Mouse (Mus musculus) liver, embryonic 16.5 days (tissue): Measurements from ENCODE around the gene Hpse2. TPM values are rescaled to one million over a fixed set of nuclear protein-coding genes. Genes with fewer than 3 reads are reported as not detected.

Source experiments
- ATAC-seq: fragments of 200-750 bp; cut with Nextera tagmentation; 2 replicates; pipeline ENCODE4 v1.8.0; 2017; ENCODE audit warnings: low read depth, mild to moderate bottlenecking, moderate number of reproducible peaks, moderate library complexity
- H3K27ac ChIP-seq: fragments of 300-500 bp; sonication (generic); 2 replicates; pipeline ENCODE4 v1.5.1; 2014; ENCODE audit warnings: mild to moderate bottlenecking, low read length
- H3K27me3 ChIP-seq: fragments of 300-500 bp; sonication (generic); 2 replicates; pipeline ENCODE4 v1.6.1; 2014; ENCODE audit warnings: low read depth, low read length, mixed read lengths; ENCODE audit not compliant: control insufficient read depth, insufficient read depth
- H3K36me3 ChIP-seq: fragments of 300-500 bp; sonication (generic); 2 replicates; pipeline ENCODE4 v1.6.1; 2014; ENCODE audit warnings: mild to moderate bottlenecking; ENCODE audit not compliant: control insufficient read depth, insufficient read depth
- H3K4me1 ChIP-seq: fragments of 300-500 bp; sonication (generic); 2 replicates; pipeline ENCODE4 v1.6.1; 2014; ENCODE audit warnings: low read depth, low read length, mixed read lengths; ENCODE audit not compliant: control insufficient read depth
- H3K4me2 ChIP-seq: fragments of 300-500 bp; sonication (generic); 2 replicates; pipeline ENCODE4 v1.6.1; 2014; ENCODE audit warnings: low read depth, low read length, mixed read lengths
- H3K4me3 ChIP-seq: fragments of 300-500 bp; sonication (generic); 2 replicates; pipeline ENCODE4 v1.5.1; 2014; ENCODE audit warnings: low read depth, mild to moderate bottlenecking, low read length
- H3K9ac ChIP-seq: fragments of 300-500 bp; sonication (generic); 2 replicates; pipeline ENCODE4 v1.6.1; 2014; ENCODE audit warnings: low read depth, low read length
- H3K9me3 ChIP-seq: fragments of 300-500 bp; sonication (generic); replicated peaks from 2 replicates; pipeline ENCODE4 v1.6.1; 2016; ENCODE audit warnings: low read length; ENCODE audit not compliant: control insufficient read depth
- WGBS: fragments of 180-500 bp; shearing (Covaris S2); extraction: QIAGEN DNeasy Blood & Tissue Kit; methylation state at CpG from one replicate; pipeline ENCODE4 v1.1.7; 2014; ENCODE audit not compliant: insufficient replicate concordance; 5-methylcytosine and 5-hydroxymethylcytosine counted together
- polyA plus RNA-seq: library from polyadenylated mRNA; unstranded; fragments of >200 nt; fragmentation: Nextera tagmentation; extraction: Ambion mirVana; gene quantifications from 2 replicates; pipeline ENCODE4 v1.2.1, GENCODE M21; 2015

The Hpse2 gene
- not detected in 2 replicates for polyA plus RNA-seq

DNA sequence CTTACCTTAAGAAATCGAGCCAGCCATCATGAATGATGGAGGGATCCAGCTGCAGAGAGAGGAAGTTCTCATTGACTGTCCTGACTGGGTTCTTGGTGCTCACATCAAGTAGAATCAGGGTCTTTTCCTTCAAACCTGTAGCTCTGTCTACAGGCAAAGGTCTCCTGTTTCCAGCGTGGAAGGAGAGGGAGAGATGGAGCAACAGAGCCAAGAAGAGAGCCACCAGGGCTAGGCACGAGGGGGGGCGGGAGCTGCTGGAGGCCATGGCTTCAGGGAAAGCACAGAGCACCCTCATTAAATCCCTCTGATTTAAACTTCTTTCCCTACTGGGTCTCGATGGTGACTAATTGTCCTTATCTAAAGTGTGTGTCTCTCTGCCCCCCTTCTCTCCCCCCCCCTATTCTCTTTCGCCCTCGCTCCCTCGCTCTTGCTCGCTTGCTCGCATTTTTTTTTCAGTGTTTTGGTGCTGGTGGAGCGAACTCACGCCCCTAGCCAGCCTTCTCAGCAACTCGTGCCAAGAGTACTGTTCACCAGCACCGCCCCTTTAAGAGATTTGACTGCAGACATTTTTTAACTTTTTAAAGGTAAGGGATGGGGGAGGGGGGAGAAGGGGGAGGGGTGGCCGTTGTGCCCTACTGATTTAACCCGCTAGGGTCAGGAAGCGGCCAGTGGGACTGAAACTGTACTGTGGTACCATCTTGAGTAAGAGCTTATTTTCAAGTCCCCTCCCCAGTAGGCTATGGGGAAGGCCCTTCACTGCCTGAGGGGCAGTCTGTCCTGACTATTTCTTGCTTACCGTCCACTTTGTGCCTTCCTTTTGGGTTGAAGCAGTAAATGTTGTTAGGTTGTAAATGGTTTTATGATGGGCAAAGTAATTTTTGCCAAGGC, at the start of gene Hpse2:
TSS of gene Hpse2 (minus strand) at position 339 of the 888 bp plus-strand sequence.
- Histone ChIP-seq H3K36me3 (no peaks in the 10 kb centered on the region), H3K9ac (no peak within 1 kb of the TSS), H3K4me3 (no peak within 1 kb of the TSS), H3K27ac (no peak within 1 kb of the TSS), H3K4me2 (no peak within 1 kb of the TSS), H3K27me3 (peaks cover 54% of the 10 kb centered on the region), H3K4me1 (no peaks in the 10 kb centered on the region), H3K9me3 (no peaks in the 10 kb centered on the region)
- WGBS: 5% methylated on average over 18 of the region's 18 CpGs
- ATAC-seq: no peak

- 73% methylated on average over 24 of the region's 24 CpGs for WGBS
- no peak for ATAC-seq
- Histone ChIP-seq H3K4me3 (no peak overlapping the region), H3K9ac (no peak overlapping the region), H3K4me1 (no peaks in the 10 kb centered on the region), H3K9me3 (no peaks in the 10 kb centered on the region), H3K27ac (no peak overlapping the region), H3K27me3 (no peaks in the 10 kb centered on the region), H3K36me3 (no peaks in the 10 kb centered on the region), H3K4me2 (no peak overlapping the region)
Measured at GRCm38 (mm10) chr19:43427446-43428224, 39.5 kb upstream of the Hpse2 start.

DNA sequence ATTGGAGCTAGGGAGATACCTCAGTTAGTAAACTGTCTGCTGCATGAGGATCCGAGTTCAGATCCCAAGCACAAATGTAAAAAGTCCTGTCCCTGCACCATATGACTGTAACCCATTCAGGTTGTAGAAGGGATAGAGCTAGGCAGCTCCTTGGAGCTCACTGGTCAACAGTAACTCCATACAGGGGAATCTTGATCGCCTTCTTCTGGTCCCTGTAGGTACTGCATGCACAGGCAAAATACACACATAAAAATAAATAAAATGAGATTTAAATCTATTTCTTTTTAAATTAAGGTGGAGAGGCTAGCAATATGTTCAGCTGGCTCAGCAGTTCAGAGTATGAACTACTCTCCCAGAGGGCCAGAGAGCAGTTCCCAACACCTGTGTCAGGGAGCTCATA, 35.9 kb upstream of the Hpse2 start:
- ATAC-seq: no peak

DNA sequence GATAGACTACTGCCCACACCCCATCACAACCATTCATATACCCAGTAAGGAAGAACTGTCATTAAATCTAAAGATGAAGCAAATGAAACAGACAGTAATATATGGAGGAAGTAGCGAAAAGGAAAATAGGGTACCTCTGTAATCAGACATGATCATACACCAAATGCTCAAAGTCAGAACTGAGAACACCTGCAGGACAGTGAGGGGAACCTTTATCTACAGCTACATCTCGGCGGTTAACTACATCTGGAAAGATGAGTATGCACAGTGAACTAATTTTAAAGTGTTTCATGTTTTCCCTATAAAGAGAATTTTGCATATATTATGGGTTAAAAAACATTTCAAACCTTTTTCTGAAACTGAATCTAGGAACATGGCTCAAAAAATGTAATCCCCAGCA, 32.4 kb upstream of the Hpse2 start:
- Histone ChIP-seq H3K27ac (no peak overlapping the region), H3K9ac (no peak overlapping the region), H3K4me1 (no peaks in the 10 kb centered on the region), H3K4me2 (no peak overlapping the region), H3K36me3 (no peaks in the 10 kb centered on the region), H3K4me3 (no peak overlapping the region), H3K27me3 (no peaks in the 10 kb centered on the region), H3K9me3 (no peaks in the 10 kb centered on the region)
- ATAC-seq: no peak
- WGBS: 61% methylated on average over 3 of the region's 3 CpGs

More for the DNA sequence above, 35.9 kb upstream of the Hpse2 start:
- Histone ChIP-seq H3K27ac (no peak overlapping the region), H3K4me3 (no peak overlapping the region), H3K9me3 (no peaks in the 10 kb centered on the region), H3K9ac (no peak overlapping the region), H3K4me2 (no peak overlapping the region), H3K4me1 (no peaks in the 10 kb centered on the region), H3K36me3 (no peaks in the 10 kb centered on the region), H3K27me3 (no peaks in the 10 kb centered on the region)
- 45% methylated on average over 2 of the region's 2 CpGs for WGBS

GRCm38 (mm10) chr19:43415565-43415964, 27.4 kb upstream of the Hpse2 start:
- no peak overlapping the region for H3K4me3 ChIP-seq
- no peak overlapping the region for H3K27ac ChIP-seq
- no peak overlapping the region for H3K9ac ChIP-seq
- ATAC-seq: no peak
- H3K4me1 ChIP-seq: no peaks in the 10 kb centered on the region
- no peaks in the 10 kb centered on the region for H3K27me3 ChIP-seq
- no peak overlapping the region for H3K4me2 ChIP-seq
- no peaks in the 10 kb centered on the region for H3K9me3 ChIP-seq
- H3K36me3 ChIP-seq: no peaks in the 10 kb centered on the region
- 56% methylated on average over 2 of the region's 2 CpGs for WGBS

DNA sequence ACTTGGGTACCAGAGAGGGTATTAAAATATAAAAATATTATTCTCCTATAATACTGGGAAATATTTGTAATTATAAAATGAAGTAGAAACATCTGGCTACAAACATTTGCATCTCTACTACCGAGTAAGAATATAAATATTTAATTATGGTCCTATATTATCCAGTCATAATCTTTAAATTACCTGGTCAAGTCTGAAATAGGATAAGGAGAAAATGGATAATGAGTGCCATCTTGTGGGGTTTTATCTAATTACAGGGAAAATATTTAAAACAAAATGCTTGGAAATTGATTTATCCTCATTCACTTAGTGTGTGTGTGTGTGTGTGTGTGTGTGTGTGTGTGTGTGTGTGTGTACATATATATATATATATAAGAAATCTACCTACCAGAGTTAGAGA, 19.0 kb upstream of the Hpse2 start:
- no peak overlapping the region for H3K27ac ChIP-seq
- 17% methylated on average over 1 of the region's 1 CpGs for WGBS
- no peak overlapping the region for H3K9ac ChIP-seq
- H3K4me1 ChIP-seq: no peaks in the 10 kb centered on the region
- H3K27me3 ChIP-seq: no peaks in the 10 kb centered on the region
- no peak overlapping the region for H3K4me3 ChIP-seq
- no peak overlapping the region for H3K4me2 ChIP-seq
- no peak for ATAC-seq
- H3K36me3 ChIP-seq: no peaks in the 10 kb centered on the region
- H3K9me3 ChIP-seq: no peaks in the 10 kb centered on the region

- Histone ChIP-seq H3K36me3 (no peaks in the 10 kb centered on the region), H3K4me2 (no peak overlapping the region), H3K9ac (no peak overlapping the region), H3K9me3 (no peaks in the 10 kb centered on the region), H3K27ac (no peak overlapping the region), H3K4me3 (no peak overlapping the region), H3K27me3 (no peaks in the 10 kb centered on the region), H3K4me1 (no peaks in the 10 kb centered on the region)
- 5% methylated on average over 4 of the region's 4 CpGs for WGBS
- ATAC-seq: no peak
Measured at GRCm38 (mm10) chr19:43396327-43396726, 8.2 kb upstream of the Hpse2 start.

GRCm38 (mm10) chr19:43387071-43387770, 934 bp downstream of the Hpse2 start:
- 2% methylated on average over 14 of the region's 14 CpGs for WGBS
- no peak for ATAC-seq
- H3K4me1 ChIP-seq: no peaks in the 10 kb centered on the region
- no peak overlapping the region for H3K9ac ChIP-seq
- H3K4me3 ChIP-seq: no peak overlapping the region
- no peaks in the 10 kb centered on the region for H3K9me3 ChIP-seq
- H3K36me3 ChIP-seq: no peaks in the 10 kb centered on the region
- no peak overlapping the region for H3K27ac ChIP-seq
- H3K4me2 ChIP-seq: no peak overlapping the region
- peaks cover 56% of the 10 kb centered on the region for H3K27me3 ChIP-seq
